Mouse (Mus musculus): Measurements from ENCODE around the gene Rxfp2. TPM values are rescaled to one million over a fixed set of nuclear protein-coding genes. Genes with fewer than 3 reads are reported as not detected.

Gene Rxfp2
- polyA plus RNA-seq, 1 experiment, result not detected

- H3K4me3 ChIP-seq, result no peak overlapping the region
- no peak for TF ChIP-seq MAX (IDR thresholded peaks at IDR 0.05; ENCODE audit: low read depth)
- H3K4me2 ChIP-seq (ENCODE audit: low read depth), result no peak overlapping the region
- H3K36me3 ChIP-seq (ENCODE audit: control insufficient read depth, insufficient read depth), result no peaks in the 10 kb centered on the region
- no peaks in the 10 kb centered on the region for H3K79me2 ChIP-seq (ENCODE audit: control insufficient read depth, insufficient read depth)
- H3K27me3 ChIP-seq (ENCODE audit: control insufficient read depth, insufficient read depth, insufficient read length), result no peaks in the 10 kb centered on the region
- H3ac ChIP-seq (ENCODE audit: control insufficient read depth, insufficient read length), result no peak overlapping the region
Observed at GRCm38 (mm10) chr5:150122571-150122970, 104.1 kb downstream of the Rxfp2 start.

DNA sequence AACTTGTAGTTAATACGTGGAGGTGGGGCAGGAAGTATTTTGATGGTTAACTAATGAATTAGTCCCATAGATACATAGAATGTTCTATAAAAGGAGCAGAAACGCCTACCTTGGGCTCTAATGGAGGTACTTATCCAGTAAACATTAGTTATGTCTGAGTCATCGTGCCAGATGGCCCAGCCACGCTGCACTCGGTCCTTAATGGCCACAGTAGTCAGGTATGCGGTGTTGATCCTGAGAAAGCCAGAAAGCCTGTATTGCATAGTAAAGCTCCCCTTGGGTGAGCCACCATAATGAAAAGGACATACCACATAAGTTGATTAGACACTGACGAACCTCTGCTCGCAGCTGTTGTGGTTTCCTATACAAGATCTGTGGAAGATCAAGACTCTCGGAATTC, 107.4 kb downstream of the Rxfp2 start:
- no peaks in the 10 kb centered on the region for H3K27me3 ChIP-seq (ENCODE audit: control insufficient read depth, insufficient read depth, insufficient read length)
- H3K4me3 ChIP-seq, result no peak overlapping the region
- no peak overlapping the region for H3ac ChIP-seq (ENCODE audit: control insufficient read depth, insufficient read length)
- H3K4me2 ChIP-seq (ENCODE audit: low read depth), result no peak overlapping the region
- H3K36me3 ChIP-seq (ENCODE audit: control insufficient read depth, insufficient read depth), result no peaks in the 10 kb centered on the region
- TF ChIP-seq MYOD1 (IDR thresholded peaks at IDR 0.05; ENCODE audit: control insufficient read depth in 1 of 3, insufficient read length in 2 of 3, low read depth in 2 of 3) (no peak), TCF3 (IDR thresholded peaks at IDR 0.05; ENCODE audit: insufficient read length, low read depth) (no peak), SRF (IDR thresholded peaks at IDR 0.05; ENCODE audit: control insufficient read depth, insufficient read length, low read depth) (no peak), REST (IDR thresholded peaks at IDR 0.05; ENCODE audit: insufficient read depth, insufficient read length) (no peak), USF1 (IDR thresholded peaks at IDR 0.05; ENCODE audit: low read depth) (no peak)
- H3K79me2 ChIP-seq (ENCODE audit: control insufficient read depth, insufficient read depth), result no peaks in the 10 kb centered on the region

DNA sequence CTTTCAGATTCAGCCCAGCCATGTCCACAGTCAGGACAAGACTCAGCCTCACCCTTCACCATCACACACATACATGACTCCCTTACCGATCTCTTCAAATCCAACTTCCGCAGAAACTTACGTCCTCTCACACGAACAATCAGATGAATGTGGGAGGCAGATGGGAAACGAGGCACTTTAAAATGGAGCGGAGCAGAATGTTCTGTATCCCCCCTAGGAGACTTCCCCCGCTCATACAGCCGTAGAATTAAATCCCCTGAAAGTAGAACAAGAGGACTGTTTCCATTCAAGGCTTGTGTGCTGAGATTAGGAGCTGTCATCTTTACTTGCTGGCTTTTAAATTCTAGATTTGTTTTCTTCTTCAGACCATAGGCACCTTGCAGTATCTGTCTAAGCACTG, 110.0 kb downstream of the Rxfp2 start:
- H3K36me3 ChIP-seq (ENCODE audit: control insufficient read depth, insufficient read depth), result no peaks in the 10 kb centered on the region
- H3ac ChIP-seq (ENCODE audit: control insufficient read depth, insufficient read length), result no peak overlapping the region
- H3K27me3 ChIP-seq (ENCODE audit: control insufficient read depth, insufficient read depth, insufficient read length), result no peaks in the 10 kb centered on the region
- no peak for TF ChIP-seq POLR2AphosphoS2 (IDR thresholded peaks at IDR 0.05; ENCODE audit: insufficient read length, low read depth)
- TF ChIP-seq MAX (IDR thresholded peaks at IDR 0.05; ENCODE audit: low read depth), result no peak
- TF ChIP-seq MYOG (IDR thresholded peaks at IDR 0.05; ENCODE audit: control insufficient read depth in 1 of 3, insufficient read depth in 1 of 3, insufficient read length in 2 of 3, low read depth in 2 of 3), result no peak
- TF ChIP-seq MYOD1 (IDR thresholded peaks at IDR 0.05; ENCODE audit: control insufficient read depth in 1 of 3, insufficient read length in 2 of 3, low read depth in 2 of 3), result no peak
- TF ChIP-seq SRF (IDR thresholded peaks at IDR 0.05; ENCODE audit: control insufficient read depth, insufficient read length, low read depth), result no peak
- no peak for TF ChIP-seq CEBPB (IDR thresholded peaks at IDR 0.05; ENCODE audit: insufficient read depth, poor library complexity, severe bottlenecking)
- no peak for TF ChIP-seq TCF12 (IDR thresholded peaks at IDR 0.05; ENCODE audit: insufficient read depth, poor library complexity, severe bottlenecking)
- no peak for TF ChIP-seq POLR2A (IDR thresholded peaks at IDR 0.05; ENCODE audit: insufficient read length, low read depth)
- TF ChIP-seq REST (IDR thresholded peaks at IDR 0.05; ENCODE audit: insufficient read depth, insufficient read length), result no peak
- TF ChIP-seq E2F4 (IDR thresholded peaks at IDR 0.05; ENCODE audit: insufficient read depth), result no peak
- TF ChIP-seq TCF3 (IDR thresholded peaks at IDR 0.05; ENCODE audit: insufficient read length, low read depth), result no peak
- no peak for TF ChIP-seq USF1 (IDR thresholded peaks at IDR 0.05; ENCODE audit: low read depth)
- H3K4me3 ChIP-seq, result no peak overlapping the region
- H3K79me2 ChIP-seq (ENCODE audit: control insufficient read depth, insufficient read depth), result no peaks in the 10 kb centered on the region
- no peak overlapping the region for H3K4me2 ChIP-seq (ENCODE audit: low read depth)

DNA sequence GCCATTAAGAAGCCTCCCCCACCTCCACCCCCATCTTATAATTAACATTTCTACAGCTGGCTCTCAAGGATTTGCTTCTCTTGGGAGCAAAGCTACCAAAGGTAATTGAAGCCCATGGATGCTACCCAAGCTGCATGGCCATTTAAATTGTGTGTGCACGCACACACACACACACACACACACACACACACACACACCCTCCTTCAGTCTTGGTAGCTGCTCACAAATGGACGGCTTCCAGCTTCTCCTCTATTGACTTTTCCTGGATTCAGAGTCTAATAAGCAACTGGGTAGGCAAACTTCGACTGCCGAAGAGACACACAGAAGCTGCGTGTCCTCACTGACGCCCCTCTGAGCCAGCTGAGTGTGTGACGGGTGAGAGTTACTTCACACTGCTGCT, 111.7 kb downstream of the Rxfp2 start:
- Histone ChIP-seq H3K36me3 (ENCODE audit: control insufficient read depth, insufficient read depth) (no peaks in the 10 kb centered on the region), H3ac (ENCODE audit: control insufficient read depth, insufficient read length) (no peak overlapping the region), H3K27me3 (ENCODE audit: control insufficient read depth, insufficient read depth, insufficient read length) (no peaks in the 10 kb centered on the region), H3K4me3 (no peak overlapping the region), H3K4me2 (ENCODE audit: low read depth) (no peak overlapping the region), H3K79me2 (ENCODE audit: control insufficient read depth, insufficient read depth) (no peaks in the 10 kb centered on the region)
- no peak for TF ChIP-seq SRF (IDR thresholded peaks at IDR 0.05; ENCODE audit: control insufficient read depth, insufficient read length, low read depth)
- TF ChIP-seq MYOG (IDR thresholded peaks at IDR 0.05; ENCODE audit: control insufficient read depth in 1 of 3, insufficient read depth in 1 of 3, insufficient read length in 2 of 3, low read depth in 2 of 3), result no peak
- no peak for TF ChIP-seq POLR2AphosphoS2 (IDR thresholded peaks at IDR 0.05; ENCODE audit: insufficient read length, low read depth)
- no peak for TF ChIP-seq MYOD1 (IDR thresholded peaks at IDR 0.05; ENCODE audit: control insufficient read depth in 1 of 3, insufficient read length in 2 of 3, low read depth in 2 of 3)
- no peak for TF ChIP-seq E2F4 (IDR thresholded peaks at IDR 0.05; ENCODE audit: insufficient read depth)
- TF ChIP-seq TCF3 (IDR thresholded peaks at IDR 0.05; ENCODE audit: insufficient read length, low read depth), result no peak

GRCm38 (mm10) chr5:150131166-150131565, 112.7 kb downstream of the Rxfp2 start:
- Histone ChIP-seq H3K4me2 (ENCODE audit: low read depth) (no peak overlapping the region), H3K36me3 (ENCODE audit: control insufficient read depth, insufficient read depth) (no peaks in the 10 kb centered on the region), H3ac (ENCODE audit: control insufficient read depth, insufficient read length) (no peak overlapping the region), H3K79me2 (ENCODE audit: control insufficient read depth, insufficient read depth) (no peaks in the 10 kb centered on the region), H3K27me3 (ENCODE audit: control insufficient read depth, insufficient read depth, insufficient read length) (no peaks in the 10 kb centered on the region), H3K4me3 (no peak overlapping the region)
- TF ChIP-seq TCF3 (IDR thresholded peaks at IDR 0.05; ENCODE audit: insufficient read length, low read depth), result no peak
- no peak for TF ChIP-seq E2F4 (IDR thresholded peaks at IDR 0.05; ENCODE audit: insufficient read depth)

Other genes starting within 250 kb of the Rxfp2 start
- 2.1 TPM for gene Fry, start 100.0 kb downstream of the Rxfp2 start, polyA plus RNA-seq (2012; fragmentation: generic; extraction: Trizol)

Data from myocyte (in vitro differentiated cells).